Mouse (Mus musculus): ENCODE data around the gene Dnmt3c. TPM values are rescaled to one million over a fixed set of nuclear protein-coding genes. Genes with fewer than 3 reads are reported as not detected.
"Not testable (repeated sequence)": the region's sequence is repeated elsewhere in the genome, so short reads cannot be mapped to it uniquely, and the experiment has no call there.

The Dnmt3c gene
- polyA plus RNA-seq, 1 experiment: not detected

- Histone ChIP-seq H3K36me3 (ENCODE audit: control insufficient read depth, insufficient read depth, low read length) (no peaks in the 10 kb centered on the region), H3K27ac (ENCODE audit: insufficient read depth, low read depth, low read length) (no peak overlapping the region), H3K27me3 (ENCODE audit: control insufficient read depth, insufficient read depth, low read length) (no peaks in the 10 kb centered on the region), H3K4me3 (ENCODE audit: low read depth, low read length) (no peak overlapping the region), H3K4me1 (ENCODE audit: control insufficient read depth, insufficient read depth, insufficient read length, low read length) (peaks cover 7% of the 10 kb centered on the region; the same call in 1 of the 2 replicates)
- WGBS: 90% methylated on average over 1 of the region's 1 CpGs
- TF ChIP-seq CTCF (IDR thresholded peaks at IDR 0.05; ENCODE audit: extremely low read depth, insufficient read length, insufficient replicate concordance, low read depth, low read length) (no peak), POLR2A (IDR thresholded peaks at IDR 0.05; ENCODE audit: low read depth, low read length) (no peak)
Measured at GRCm38 (mm10) chr2:153679959-153680358, 16.5 kb upstream of the Dnmt3c start.

DNA sequence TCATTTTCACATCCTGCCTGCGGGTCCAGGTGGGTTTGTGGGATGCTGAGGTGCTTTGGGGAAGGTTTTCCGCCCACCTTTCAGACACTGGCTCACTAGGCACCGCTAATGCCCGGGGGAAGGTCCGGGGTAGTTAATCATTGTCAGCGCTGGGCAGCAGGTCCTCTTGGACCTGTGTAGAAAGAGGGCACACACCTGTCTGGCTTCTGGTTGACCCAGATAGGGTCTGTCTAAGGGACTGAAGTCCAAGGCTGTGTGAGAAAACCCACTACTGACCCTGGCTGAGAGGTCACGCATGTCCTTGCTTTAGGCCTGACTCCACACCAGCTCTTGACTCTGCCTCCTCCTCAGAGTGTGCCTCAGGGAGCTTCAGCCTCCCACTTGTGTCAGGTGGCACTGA lies 3.0 kb upstream of the Dnmt3c start:
- not testable (repeated sequence) for H3K36me3 ChIP-seq (ENCODE audit: control insufficient read depth, insufficient read depth, low read length); H3K27me3 ChIP-seq (ENCODE audit: control insufficient read depth, insufficient read depth, low read length); H3K27ac ChIP-seq (ENCODE audit: insufficient read depth, low read depth, low read length); H3K4me1 ChIP-seq (ENCODE audit: control insufficient read depth, insufficient read depth, insufficient read length, low read length); H3K4me3 ChIP-seq (ENCODE audit: low read depth, low read length)
- 43% methylated on average over 7 of the region's 7 CpGs for WGBS

- H3K27me3 ChIP-seq (ENCODE audit: control insufficient read depth, insufficient read depth, low read length): no peaks in the 10 kb centered on the region
- no peak overlapping the region for H3K4me3 ChIP-seq (ENCODE audit: low read depth, low read length)
- WGBS: 63% methylated on average over 19 of the region's 19 CpGs
- no peaks in the 10 kb centered on the region for H3K36me3 ChIP-seq (ENCODE audit: control insufficient read depth, insufficient read depth, low read length)
- H3K4me1 ChIP-seq (ENCODE audit: control insufficient read depth, insufficient read depth, insufficient read length, low read length): no peaks in the 10 kb centered on the region
- peak; percentile 96 for TF ChIP-seq CTCF (IDR thresholded peaks at IDR 0.05; ENCODE audit: extremely low read depth, insufficient read length, insufficient replicate concordance, low read depth, low read length)
- no peak for TF ChIP-seq POLR2A (IDR thresholded peaks at IDR 0.05; ENCODE audit: low read depth, low read length)
- no peak overlapping the region for H3K27ac ChIP-seq (ENCODE audit: insufficient read depth, low read depth, low read length)
Measured at GRCm38 (mm10) chr2:153694462-153695085, 1.9 kb upstream of the Dnmt3c start.

GRCm38 (mm10) chr2:153703389-153703788 lies 6.9 kb downstream of the Dnmt3c start:
- Histone ChIP-seq H3K4me3 (ENCODE audit: low read depth, low read length) (no peak overlapping the region), H3K27ac (ENCODE audit: insufficient read depth, low read depth, low read length) (no peak overlapping the region), H3K27me3 (ENCODE audit: control insufficient read depth, insufficient read depth, low read length) (no peaks in the 10 kb centered on the region), H3K36me3 (ENCODE audit: control insufficient read depth, insufficient read depth, low read length) (no peaks in the 10 kb centered on the region), H3K4me1 (ENCODE audit: control insufficient read depth, insufficient read depth, insufficient read length, low read length) (no peaks in the 10 kb centered on the region)
- WGBS: 62% methylated on average over 6 of the region's 6 CpGs
- no peak for TF ChIP-seq POLR2A (IDR thresholded peaks at IDR 0.05; ENCODE audit: low read depth, low read length)
- no peak for TF ChIP-seq CTCF (IDR thresholded peaks at IDR 0.05; ENCODE audit: extremely low read depth, insufficient read length, insufficient replicate concordance, low read depth, low read length)

GRCm38 (mm10) chr2:153710701-153711330 lies 14.4 kb downstream of the Dnmt3c start:
- H3K4me3 ChIP-seq (ENCODE audit: low read depth, low read length): no peak overlapping the region
- H3K36me3 ChIP-seq (ENCODE audit: control insufficient read depth, insufficient read depth, low read length): no peaks in the 10 kb centered on the region
- H3K4me1 ChIP-seq (ENCODE audit: control insufficient read depth, insufficient read depth, insufficient read length, low read length): no peaks in the 10 kb centered on the region
- no peaks in the 10 kb centered on the region for H3K27me3 ChIP-seq (ENCODE audit: control insufficient read depth, insufficient read depth, low read length)
- no peak overlapping the region for H3K27ac ChIP-seq (ENCODE audit: insufficient read depth, low read depth, low read length)
- 41% methylated on average over 8 of the region's 8 CpGs for WGBS
- TF ChIP-seq CTCF (IDR thresholded peaks at IDR 0.05; ENCODE audit: extremely low read depth, insufficient read length, insufficient replicate concordance, low read depth, low read length): peak; percentile 58; the same call in 1 of the 2 replicates
- TF ChIP-seq POLR2A (IDR thresholded peaks at IDR 0.05; ENCODE audit: low read depth, low read length): no peak

DNA sequence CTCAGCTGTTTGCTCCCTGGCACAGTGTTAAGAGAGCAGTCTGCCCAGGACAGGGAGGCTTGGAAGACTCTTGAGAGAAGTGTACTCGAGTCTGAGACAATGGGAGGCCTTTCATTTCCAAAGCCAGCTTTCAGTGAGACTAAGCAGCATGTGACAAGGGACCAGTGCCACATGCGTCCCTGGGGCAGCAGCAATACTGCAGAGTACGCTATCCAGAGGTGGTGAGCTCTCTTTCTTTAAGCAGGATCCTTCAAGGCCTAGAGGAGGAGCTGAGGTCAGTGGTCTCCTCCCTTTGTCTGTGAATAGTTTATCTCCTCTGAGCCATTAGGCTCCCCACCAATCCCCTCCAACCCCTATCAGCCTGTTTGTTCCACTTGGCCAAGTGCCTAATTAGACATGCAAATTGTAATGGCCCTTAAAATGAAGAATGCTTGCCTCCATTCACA lies 16.2 kb downstream of the Dnmt3c start:
- no peaks in the 10 kb centered on the region for H3K27me3 ChIP-seq (ENCODE audit: control insufficient read depth, insufficient read depth, low read length)
- 58% methylated on average over 3 of the region's 3 CpGs for WGBS
- no peaks in the 10 kb centered on the region for H3K36me3 ChIP-seq (ENCODE audit: control insufficient read depth, insufficient read depth, low read length)
- H3K4me3 ChIP-seq (ENCODE audit: low read depth, low read length): no peak overlapping the region
- TF ChIP-seq POLR2A (IDR thresholded peaks at IDR 0.05; ENCODE audit: low read depth, low read length) (no peak), CTCF (IDR thresholded peaks at IDR 0.05; ENCODE audit: extremely low read depth, insufficient read length, insufficient replicate concordance, low read depth, low read length) (no peak)
- no peak overlapping the region for H3K27ac ChIP-seq (ENCODE audit: insufficient read depth, low read depth, low read length)
- no peaks in the 10 kb centered on the region for H3K4me1 ChIP-seq (ENCODE audit: control insufficient read depth, insufficient read depth, insufficient read length, low read length)

DNA sequence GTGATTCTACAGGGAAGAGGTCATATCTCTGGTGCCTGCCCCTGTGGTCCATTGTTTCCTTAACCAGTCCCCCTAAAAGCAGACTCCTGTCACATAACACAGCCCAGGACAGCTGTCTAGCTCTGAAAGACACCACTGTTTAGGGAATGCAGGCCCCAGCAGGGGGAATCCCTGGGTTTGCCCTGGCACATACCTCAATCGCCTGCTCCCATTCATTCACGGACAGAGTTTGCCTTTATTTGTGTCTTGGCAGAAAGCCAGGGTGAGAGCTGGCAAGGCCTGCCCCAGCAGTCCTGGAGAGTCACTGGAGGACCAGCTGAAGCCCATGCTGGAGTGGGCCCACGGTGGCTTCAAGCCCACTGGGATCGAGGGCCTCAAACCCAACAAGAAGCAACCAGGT lies 16.8 kb downstream of the Dnmt3c start:
- Histone ChIP-seq H3K27ac (ENCODE audit: insufficient read depth, low read depth, low read length) (no peak overlapping the region), H3K27me3 (ENCODE audit: control insufficient read depth, insufficient read depth, low read length) (no peaks in the 10 kb centered on the region), H3K36me3 (ENCODE audit: control insufficient read depth, insufficient read depth, low read length) (no peaks in the 10 kb centered on the region), H3K4me1 (ENCODE audit: control insufficient read depth, insufficient read depth, insufficient read length, low read length) (no peaks in the 10 kb centered on the region), H3K4me3 (ENCODE audit: low read depth, low read length) (no peak overlapping the region)
- WGBS: 27% methylated on average over 4 of the region's 4 CpGs
- TF ChIP-seq POLR2A (IDR thresholded peaks at IDR 0.05; ENCODE audit: low read depth, low read length) (no peak), CTCF (IDR thresholded peaks at IDR 0.05; ENCODE audit: extremely low read depth, insufficient read length, insufficient replicate concordance, low read depth, low read length) (no peak)

DNA sequence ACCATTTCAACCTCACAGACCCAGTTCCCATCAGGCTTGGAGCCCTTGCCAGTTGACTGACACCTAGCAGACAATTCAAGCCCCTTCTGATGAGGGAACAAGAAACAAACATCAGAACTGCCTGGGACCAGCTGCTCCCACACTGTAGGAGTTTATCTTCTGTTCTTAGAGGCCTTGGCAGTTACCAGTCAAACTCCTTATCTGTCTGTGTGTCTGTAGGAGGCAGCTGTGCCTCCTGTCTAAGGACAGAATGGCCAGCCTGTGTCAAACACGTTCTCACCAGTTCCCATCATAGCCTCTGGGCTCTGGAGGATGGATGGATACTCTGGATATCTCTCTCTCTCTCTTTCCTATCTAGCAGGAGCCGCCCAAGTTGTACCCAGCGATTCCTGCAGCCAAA lies 21.4 kb downstream of the Dnmt3c start:
- not testable (repeated sequence) for H3K4me1 ChIP-seq (ENCODE audit: control insufficient read depth, insufficient read depth, insufficient read length, low read length); H3K27ac ChIP-seq (ENCODE audit: insufficient read depth, low read depth, low read length); H3K4me3 ChIP-seq (ENCODE audit: low read depth, low read length); H3K36me3 ChIP-seq (ENCODE audit: control insufficient read depth, insufficient read depth, low read length); H3K27me3 ChIP-seq (ENCODE audit: control insufficient read depth, insufficient read depth, low read length)
- WGBS: 71% methylated on average over 3 of the region's 3 CpGs
